Mouse (Mus musculus): ENCODE results near the gene Tchp. TPM values are rescaled to one million over a fixed set of nuclear protein-coding genes. Genes with fewer than 3 reads are reported as not detected.

Tchp gene
- polyA plus RNA-seq (2014; fragmentation: Illumina TruSeq; extraction: RNeasy Lipid Tissue Mini Kit (QIAGEN cat#74804); ENCODE audit: low read depth, low replicate concordance): 0.56 TPM

DNA sequence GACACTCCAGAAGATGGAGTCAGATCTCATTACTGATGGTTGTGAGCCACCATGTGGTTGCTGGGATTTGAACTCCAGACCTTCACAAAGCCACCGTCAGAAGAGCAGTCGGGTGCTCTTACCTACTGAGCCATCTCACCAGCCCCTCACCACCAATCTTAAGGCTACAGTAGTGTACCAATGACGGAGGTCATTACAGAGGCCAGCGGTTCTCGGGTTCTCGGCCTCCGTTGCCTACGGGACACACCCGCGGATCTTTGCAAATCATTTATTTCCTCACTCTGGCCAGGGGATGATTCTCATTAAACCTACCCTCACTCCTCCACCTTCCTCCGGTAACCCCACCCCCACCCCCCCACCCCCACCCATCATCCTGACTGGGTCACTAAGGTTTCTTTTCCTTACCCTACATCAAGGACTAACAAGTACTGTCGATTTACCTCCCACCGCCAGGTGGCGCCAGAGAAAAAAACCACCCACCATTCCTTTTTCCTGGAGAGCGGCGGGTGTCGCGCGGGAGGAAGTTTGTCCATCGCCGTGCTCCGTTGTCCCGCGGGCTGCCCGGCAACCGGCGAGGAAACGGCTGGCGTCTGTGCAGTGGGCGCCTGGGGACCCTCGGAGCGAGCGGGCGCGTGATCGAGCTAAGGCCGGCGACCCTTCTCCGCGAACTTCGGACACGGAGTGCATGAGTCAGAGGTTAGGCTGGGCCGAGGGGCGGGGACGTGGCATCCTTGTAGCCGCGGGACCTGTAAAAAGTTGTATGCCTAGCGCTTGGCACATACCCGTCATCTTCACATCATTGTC is at the start of gene Tchp:
TSS of gene Tchp (plus strand) at position 496 of the 804 bp plus-strand sequence.

DNA sequence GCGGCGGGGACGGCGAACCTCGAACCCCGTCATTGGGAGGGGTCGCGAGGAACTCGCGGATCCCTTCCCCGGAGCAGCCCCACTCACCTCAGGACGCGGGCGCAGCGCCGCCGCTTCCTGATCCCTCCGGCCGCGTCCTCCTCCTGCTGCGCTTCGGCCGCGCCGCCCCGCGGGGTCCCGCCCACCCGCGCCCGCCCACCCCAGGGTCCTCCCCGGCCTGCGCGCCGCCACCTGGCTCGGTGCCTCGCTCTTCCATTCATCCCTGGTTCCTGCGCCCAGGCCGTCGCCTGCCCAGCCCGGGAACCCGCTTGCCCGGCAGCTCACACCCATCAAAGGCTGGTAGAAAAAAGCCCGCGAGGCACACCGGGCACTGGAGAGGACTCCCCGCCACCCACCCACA is 49.3 kb upstream of the Tchp start, which contains the start of gene Trpv4:
TSS of gene Trpv4 (minus strand) at position 167 of the 400 bp plus-strand sequence.

DNA sequence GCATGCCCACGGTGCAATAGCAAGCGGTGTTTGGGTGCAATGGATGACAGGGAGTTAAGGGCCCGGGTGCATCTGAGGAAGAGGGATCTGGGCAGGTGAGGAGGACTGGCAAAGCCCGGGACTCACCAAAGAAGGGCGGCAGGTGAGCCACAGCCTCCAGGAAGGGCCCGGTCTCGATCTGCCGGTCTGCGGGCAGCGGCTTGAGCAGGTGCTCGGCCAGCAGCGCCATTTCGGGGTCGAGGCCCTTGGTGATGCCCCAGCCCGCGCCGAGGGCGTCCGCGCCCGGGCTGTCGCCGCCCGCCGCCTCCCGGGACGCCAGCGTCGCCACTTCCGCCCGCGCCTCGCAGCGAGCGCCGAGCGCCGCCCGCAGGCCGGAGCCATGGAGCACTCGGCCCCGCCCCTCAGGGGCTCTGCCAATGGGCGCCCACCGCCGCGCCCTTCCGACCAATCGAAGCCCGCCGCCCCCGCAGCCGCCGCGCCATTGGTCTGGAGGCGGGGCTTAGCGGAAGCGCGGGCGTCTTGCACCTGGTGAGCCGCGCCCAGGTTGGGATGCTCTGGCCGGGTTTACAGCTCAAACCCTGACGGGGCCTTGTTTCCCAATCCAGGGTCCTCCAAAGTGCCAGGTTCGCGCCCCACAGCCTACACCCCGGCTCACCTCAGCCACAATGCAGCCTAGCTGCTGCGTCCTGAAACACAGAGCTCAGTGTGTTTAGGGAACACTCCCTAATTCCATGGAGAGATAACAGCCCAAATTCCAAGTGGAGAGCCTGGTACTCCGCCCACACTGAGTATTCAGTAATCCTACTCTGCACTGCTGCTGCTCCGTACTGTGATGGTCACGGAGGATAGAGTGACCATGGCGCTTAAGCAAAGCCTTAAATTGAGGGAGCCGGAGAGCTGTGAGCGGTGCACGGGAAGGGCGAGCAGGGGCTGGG is 16.7 kb upstream of the Tchp start, which contains the start of gene Gltp:
TSS of gene Gltp (minus strand) at position 352 of the 935 bp plus-strand sequence.

Other genes starting within 250 kb of the Tchp start
- gene Fam222a, start 139.7 kb upstream of the Tchp start, polyA plus RNA-seq (2014; fragmentation: Illumina TruSeq; extraction: RNeasy Lipid Tissue Mini Kit (QIAGEN cat#74804); ENCODE audit: low read depth, low replicate concordance): not detected
- not detected for gene Trpv4, start 49.3 kb upstream of the Tchp start, polyA plus RNA-seq (2014; fragmentation: Illumina TruSeq; extraction: RNeasy Lipid Tissue Mini Kit (QIAGEN cat#74804); ENCODE audit: low read depth, low replicate concordance)
- 1.7 TPM for gene Gltp, start 16.8 kb upstream of the Tchp start, polyA plus RNA-seq (2014; fragmentation: Illumina TruSeq; extraction: RNeasy Lipid Tissue Mini Kit (QIAGEN cat#74804); ENCODE audit: low read depth, low replicate concordance)
- 11.6 TPM for gene Ankrd13a, start 66.9 kb downstream of the Tchp start, polyA plus RNA-seq (2014; fragmentation: Illumina TruSeq; extraction: RNeasy Lipid Tissue Mini Kit (QIAGEN cat#74804); ENCODE audit: low read depth, low replicate concordance)
- gene Git2, start 67.8 kb downstream of the Tchp start, polyA plus RNA-seq (2014; fragmentation: Illumina TruSeq; extraction: RNeasy Lipid Tissue Mini Kit (QIAGEN cat#74804); ENCODE audit: low read depth, low replicate concordance): 5.6 TPM
- gene 1500011B03Rik, start 115.7 kb downstream of the Tchp start, polyA plus RNA-seq (2014; fragmentation: Illumina TruSeq; extraction: RNeasy Lipid Tissue Mini Kit (QIAGEN cat#74804); ENCODE audit: low read depth, low replicate concordance): 1.9 TPM
- gene 4930519G04Rik, start 145.9 kb downstream of the Tchp start, polyA plus RNA-seq (2014; fragmentation: Illumina TruSeq; extraction: RNeasy Lipid Tissue Mini Kit (QIAGEN cat#74804); ENCODE audit: low read depth, low replicate concordance): not detected
- gene Gm9936, start 150.9 kb downstream of the Tchp start, polyA plus RNA-seq (2014; fragmentation: Illumina TruSeq; extraction: RNeasy Lipid Tissue Mini Kit (QIAGEN cat#74804); ENCODE audit: low read depth, low replicate concordance): not detected
- gene Oasl2, start 189.2 kb downstream of the Tchp start, polyA plus RNA-seq (2014; fragmentation: Illumina TruSeq; extraction: RNeasy Lipid Tissue Mini Kit (QIAGEN cat#74804); ENCODE audit: low read depth, low replicate concordance): 8.3 TPM
- gene Oasl1, start 215.5 kb downstream of the Tchp start, polyA plus RNA-seq (2014; fragmentation: Illumina TruSeq; extraction: RNeasy Lipid Tissue Mini Kit (QIAGEN cat#74804); ENCODE audit: low read depth, low replicate concordance): 1.8 TPM
- 1.1 TPM for gene 2210016L21Rik, start 234.4 kb downstream of the Tchp start, polyA plus RNA-seq (2014; fragmentation: Illumina TruSeq; extraction: RNeasy Lipid Tissue Mini Kit (QIAGEN cat#74804); ENCODE audit: low read depth, low replicate concordance)

Data from liver, adult 10 weeks (tissue).